20 mouse cellular contexts compared by ENCODE assay signal in the genomic region with DNA sequence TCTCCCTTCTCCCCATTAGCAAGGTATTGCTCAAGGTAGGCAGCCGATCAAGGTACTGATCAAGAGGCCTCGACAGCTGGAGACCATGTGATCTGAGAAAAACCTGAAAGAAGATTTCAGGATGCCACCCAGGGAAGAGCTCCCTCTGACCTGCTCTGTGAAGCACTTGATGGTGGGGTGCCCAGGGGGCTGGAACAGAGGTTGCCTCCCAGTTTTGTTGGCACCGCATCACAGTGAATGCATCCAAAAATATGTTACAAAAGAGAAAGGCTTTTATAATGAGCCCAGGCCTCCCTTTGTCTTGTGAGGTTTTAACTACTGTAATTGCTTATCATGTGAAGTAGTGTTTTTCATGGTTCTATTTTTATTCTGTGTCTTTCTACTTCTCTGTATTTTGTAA.
"Had no signal": no experiment of that assay in that cellular context is flagged by ENCODE, and none has a peak within 500 bp of the region (broad histone marks: within the 10 kb centered on the region; RNA-seq: fewer than 3 reads in every experiment).

No protein-coding gene starts in this region.

- H3K36me3 ChIP-seq: kidney, embryonic 15.5 days; limb, embryonic 12.5 days; limb, embryonic 15.5 days; midbrain, embryonic 12.5 days; midbrain, embryonic 15.5 days; neural tube, embryonic 13.5 days had no signal

- H3K27ac ChIP-seq: kidney, embryonic 15.5 days; left cerebral cortex, adult 2 months; limb, embryonic 12.5 days; limb, embryonic 15.5 days; liver, embryonic 14.5 days; macrophage; midbrain, embryonic 12.5 days; midbrain, embryonic 15.5 days; neural tube, embryonic 13.5 days had no signal

- H3K9ac ChIP-seq: kidney, embryonic 15.5 days; limb, embryonic 12.5 days; limb, embryonic 15.5 days; liver, embryonic 14.5 days; liver, postnatal 0 days; lung, embryonic 14.5 days; midbrain, embryonic 12.5 days; midbrain, embryonic 15.5 days; neural tube, embryonic 13.5 days had no signal

- H3K4me1 ChIP-seq: kidney, embryonic 15.5 days; limb, embryonic 12.5 days; limb, embryonic 15.5 days; midbrain, embryonic 15.5 days had no signal

- H3K9me3 ChIP-seq: kidney, embryonic 15.5 days; limb, embryonic 12.5 days; limb, embryonic 15.5 days; midbrain, embryonic 12.5 days; midbrain, embryonic 15.5 days; neural tube, embryonic 13.5 days had no signal

- H3K4me2 ChIP-seq: kidney, embryonic 15.5 days; limb, embryonic 12.5 days; limb, embryonic 15.5 days; liver, embryonic 11.5 days; lung, embryonic 14.5 days; midbrain, embryonic 12.5 days; midbrain, embryonic 15.5 days; neural tube, embryonic 13.5 days had no signal

- ATAC-seq: liver, postnatal 0 days; lung, postnatal 0 days; midbrain, embryonic 15.5 days had no signal

- H3K4me3 ChIP-seq: kidney, embryonic 15.5 days; left cerebral cortex, adult 2 months; limb, embryonic 12.5 days; limb, embryonic 15.5 days; midbrain, embryonic 12.5 days; midbrain, embryonic 15.5 days; myocyte; neural tube, embryonic 13.5 days had no signal

- H3K27me3 ChIP-seq: kidney, embryonic 15.5 days; limb, embryonic 12.5 days; limb, embryonic 15.5 days; midbrain, embryonic 12.5 days; midbrain, embryonic 15.5 days; neural tube, embryonic 13.5 days had no signal

- DNase-seq: kidney, adult 8-10 months; kidney, postnatal 10 days; kidney, postnatal 36 days; layer of hippocampus, adult 9-11 months; liver, postnatal 0 days; lung, embryonic 14.5 days; thymus, adult 18-20 months; thymus, postnatal 36 days had no signal
